Mouse (Mus musculus) G1E (cell line): Measurements from ENCODE around the gene Phldb3.

Source experiments
- CTCF ChIP-seq: IDR thresholded peaks from 2 replicates; pipeline ENCODE4 v1.5.1; 2012; ENCODE audit warnings: low read depth, low read length, inconsistent platforms, mixed read lengths
- GATA1 ChIP-seq: IDR thresholded peaks from 2 replicates; pipeline ENCODE4 v1.6.1; 2012; ENCODE audit warnings: borderline replicate concordance, low read length, inconsistent platforms, mixed read lengths
- TAL1 ChIP-seq: conservative IDR thresholded peaks from 2 replicates; pipeline ENCODE4 v1.6.1; 2012; ENCODE audit warnings: low read depth, low read length, inconsistent platforms, mixed read lengths

- no peak for TF ChIP-seq TAL1
- no peak for TF ChIP-seq GATA1
- TF ChIP-seq CTCF, result peak; percentile 98
Observed at GRCm38 (mm10) chr7:24600941-24601597, 9.5 kb upstream of the Phldb3 start.
